Mouse (Mus musculus): ENCODE results near the gene Zfp574.

GRCm38 (mm10) chr7:25047363-25047762, 25.0 kb upstream of the Zfp574 start:
- TF ChIP-seq CTCF (IDR thresholded peaks at IDR 0.05; ENCODE audit: extremely low read depth, insufficient read depth, insufficient read length, insufficient replicate concordance) (no peak), POLR2A (IDR thresholded peaks at IDR 0.05; ENCODE audit: low read depth, low read length) (no peak)
